Mouse (Mus musculus) adipocyte (in vitro differentiated cells): Measurements from ENCODE around the gene Gas7.

ENCODE experiments used
- DNase-seq: peaks from one replicate; pipeline ENCODE4 v3.0.0-alpha.2; 2016; ENCODE audit warnings: low spot score

The Gas7 gene

DNA sequence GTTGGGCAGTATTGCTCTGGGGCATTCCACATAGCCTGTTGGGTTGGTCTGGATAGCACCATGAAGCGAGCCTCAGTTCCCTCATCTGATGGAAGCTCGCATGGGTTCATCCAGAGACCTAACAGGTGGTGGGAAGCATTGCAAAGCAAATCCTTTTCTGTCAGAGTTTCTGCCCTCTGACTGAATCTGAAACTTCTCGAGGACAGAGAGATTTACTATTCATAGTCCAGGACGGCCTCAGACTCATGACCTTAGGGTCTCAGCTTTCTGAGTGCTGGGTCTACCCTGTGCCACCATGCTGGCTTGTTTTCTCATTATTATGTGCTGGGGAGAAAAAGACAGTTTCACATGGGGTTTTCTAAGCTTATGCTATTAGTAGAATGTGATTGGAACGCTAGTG, 122.2 kb downstream of the Gas7 start:
- DNase-seq, result no peak

- no peak for DNase-seq
These were observed 122.8 kb downstream of the Gas7 start for GRCm38 (mm10) chr11:67577994-67578393.

DNA sequence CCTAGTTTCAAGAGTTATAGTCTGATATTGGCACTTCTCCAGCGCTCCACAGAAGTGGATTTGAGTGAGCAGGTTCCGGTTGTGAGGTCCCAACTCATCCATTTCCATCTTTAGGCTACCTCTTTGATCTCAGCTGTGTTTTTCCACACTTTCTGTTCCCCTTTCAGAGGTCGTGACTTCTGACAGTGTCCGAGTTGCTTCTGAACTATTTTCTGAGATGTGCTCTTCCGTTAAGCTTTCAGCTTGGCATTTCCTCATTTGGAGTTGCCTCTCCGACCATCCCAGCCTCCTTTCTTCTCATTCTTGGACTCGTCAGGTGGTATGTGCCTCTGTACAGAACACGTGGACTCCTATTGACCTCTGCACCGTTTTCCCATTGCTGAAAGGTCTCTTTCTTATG, 123.9 kb downstream of the Gas7 start:
- no peak for DNase-seq

- peak; percentile 51 for DNase-seq
These were observed 126.3 kb downstream of the Gas7 start for GRCm38 (mm10) chr11:67581549-67581948.

GRCm38 (mm10) chr11:67582570-67582969, 127.3 kb downstream of the Gas7 start:
- DNase-seq, result no peak

DNA sequence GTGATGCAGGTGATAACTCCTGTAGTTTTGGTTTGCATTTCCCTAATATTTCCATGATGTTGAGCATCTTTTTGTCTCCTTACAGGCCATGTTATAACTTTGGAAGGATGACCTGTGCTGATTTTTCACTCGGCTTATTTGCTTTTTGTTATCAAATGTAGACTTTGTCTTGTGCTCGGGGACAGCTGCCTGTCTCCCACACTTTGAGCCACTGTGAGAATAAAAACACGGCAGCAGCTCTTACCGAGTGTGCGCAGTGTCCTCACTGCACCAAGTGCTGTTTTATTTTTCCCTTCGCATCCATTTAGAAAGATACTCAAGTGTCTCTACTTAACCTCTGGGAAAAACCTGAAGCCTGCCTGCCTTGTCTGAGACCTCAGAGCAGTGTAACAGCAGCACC, 129.8 kb downstream of the Gas7 start:
- DNase-seq, result no peak

DNA sequence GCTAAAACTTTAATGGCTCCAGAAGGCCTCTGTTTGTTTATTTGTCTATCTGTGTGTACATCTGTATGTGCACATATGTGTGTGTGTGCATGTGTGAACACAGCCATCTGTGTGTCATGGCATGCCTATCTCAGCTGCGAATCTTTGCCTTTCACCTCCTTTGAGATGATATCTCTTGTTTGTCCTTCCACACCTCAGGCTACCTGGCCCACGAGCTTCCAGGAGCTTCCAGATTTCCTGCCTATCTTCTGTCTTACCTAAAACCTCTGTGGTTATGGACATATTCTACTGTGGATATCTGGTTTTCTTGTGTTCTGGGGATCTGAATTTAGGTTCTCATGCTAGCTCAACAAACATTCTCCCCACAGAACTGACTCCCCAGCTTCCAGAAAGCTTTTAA, 130.4 kb downstream of the Gas7 start:
- no peak for DNase-seq

DNA sequence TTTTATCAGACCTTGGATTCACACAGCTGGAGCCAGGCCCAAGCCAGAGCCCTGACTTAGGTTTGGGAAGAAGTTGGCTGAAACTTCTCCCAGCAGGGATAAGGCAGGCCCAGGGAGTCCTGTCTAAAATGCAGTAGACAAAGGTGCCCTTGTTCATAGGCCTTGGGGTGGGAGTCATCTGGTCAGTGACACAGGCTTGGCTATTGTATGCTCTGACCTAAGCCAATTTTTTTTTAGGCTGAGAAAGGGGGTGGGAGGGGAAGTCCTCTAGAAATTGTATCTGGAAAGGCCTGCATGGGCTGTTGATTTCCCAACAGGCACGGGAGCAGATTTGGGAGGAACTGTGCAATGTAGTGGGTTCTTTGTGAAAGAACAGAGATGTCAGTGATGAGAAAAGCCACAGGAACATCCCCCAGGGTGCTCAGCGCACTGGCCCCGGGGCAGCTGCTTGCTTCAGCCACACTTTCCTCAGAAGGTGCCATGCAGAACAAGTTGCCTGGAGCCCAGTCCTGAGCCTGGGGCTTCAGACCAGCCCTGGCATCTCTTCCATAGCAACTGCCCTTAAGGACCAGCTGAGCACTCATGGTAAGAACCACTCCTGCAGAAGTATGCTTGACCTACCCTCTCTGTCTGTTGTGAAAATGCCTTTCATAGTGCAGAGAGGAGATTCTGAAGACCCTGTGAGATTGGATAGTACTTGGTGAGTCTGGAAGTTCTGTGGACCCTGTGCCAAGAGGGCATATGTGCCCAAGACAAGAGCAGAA, 131.2 kb downstream of the Gas7 start:
- peak; percentile 62 for DNase-seq

- DNase-seq, result no peak
These were observed 133.1 kb downstream of the Gas7 start for GRCm38 (mm10) chr11:67588196-67588827.

DNA sequence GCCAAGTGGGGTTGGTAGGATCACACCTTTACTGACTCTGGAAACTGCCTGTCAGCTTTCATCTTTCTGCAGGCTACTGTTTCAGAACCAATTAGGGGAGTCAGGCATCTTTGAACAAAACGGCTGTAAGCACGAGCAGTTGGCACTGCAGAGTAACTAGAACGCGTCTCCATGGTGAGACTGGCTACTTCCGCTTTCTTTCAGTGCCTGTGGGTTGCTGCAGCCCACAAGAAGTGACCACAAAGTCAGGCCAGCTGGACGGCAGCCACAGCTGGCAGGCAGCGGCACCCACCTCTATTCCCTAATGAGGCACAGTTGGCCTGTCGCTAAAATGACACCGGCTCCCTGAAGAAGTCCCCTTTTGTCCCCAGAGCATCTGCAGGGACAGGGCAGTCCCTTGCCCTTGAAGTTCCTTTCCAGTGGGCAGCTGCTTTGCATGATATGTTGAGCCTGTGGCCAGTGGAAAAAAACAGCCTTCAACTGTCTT, 133.6 kb downstream of the Gas7 start:
- DNase-seq, result no peak

- DNase-seq, result no peak
These were observed 141.0 kb downstream of the Gas7 start for GRCm38 (mm10) chr11:67596233-67596632.

DNA sequence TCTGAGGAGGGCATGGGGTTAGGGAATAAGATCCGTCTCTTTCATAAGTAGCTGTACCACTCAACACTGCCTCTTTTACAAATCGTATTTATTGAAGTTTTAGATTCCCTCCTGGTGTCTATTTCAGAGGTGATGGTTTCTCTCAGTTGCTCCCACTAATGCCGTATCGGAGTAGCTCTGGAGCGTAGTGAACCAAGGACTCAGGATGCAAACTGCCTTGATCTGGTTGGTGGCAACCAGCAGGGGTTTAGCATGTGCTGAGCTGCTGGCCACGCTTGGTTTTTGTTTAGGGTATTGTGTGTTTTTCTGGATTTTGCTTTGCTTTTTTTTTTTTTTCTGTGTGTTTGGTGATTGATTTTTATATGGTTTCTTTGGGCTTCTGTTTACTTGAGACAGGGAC, 141.6 kb downstream of the Gas7 start:
- DNase-seq, result no peak

- DNase-seq, result peak; percentile 20
These were observed 142.2 kb downstream of the Gas7 start for GRCm38 (mm10) chr11:67597388-67597787.

GRCm38 (mm10) chr11:67599141-67599540, 143.9 kb downstream of the Gas7 start:
- no peak for DNase-seq

DNA sequence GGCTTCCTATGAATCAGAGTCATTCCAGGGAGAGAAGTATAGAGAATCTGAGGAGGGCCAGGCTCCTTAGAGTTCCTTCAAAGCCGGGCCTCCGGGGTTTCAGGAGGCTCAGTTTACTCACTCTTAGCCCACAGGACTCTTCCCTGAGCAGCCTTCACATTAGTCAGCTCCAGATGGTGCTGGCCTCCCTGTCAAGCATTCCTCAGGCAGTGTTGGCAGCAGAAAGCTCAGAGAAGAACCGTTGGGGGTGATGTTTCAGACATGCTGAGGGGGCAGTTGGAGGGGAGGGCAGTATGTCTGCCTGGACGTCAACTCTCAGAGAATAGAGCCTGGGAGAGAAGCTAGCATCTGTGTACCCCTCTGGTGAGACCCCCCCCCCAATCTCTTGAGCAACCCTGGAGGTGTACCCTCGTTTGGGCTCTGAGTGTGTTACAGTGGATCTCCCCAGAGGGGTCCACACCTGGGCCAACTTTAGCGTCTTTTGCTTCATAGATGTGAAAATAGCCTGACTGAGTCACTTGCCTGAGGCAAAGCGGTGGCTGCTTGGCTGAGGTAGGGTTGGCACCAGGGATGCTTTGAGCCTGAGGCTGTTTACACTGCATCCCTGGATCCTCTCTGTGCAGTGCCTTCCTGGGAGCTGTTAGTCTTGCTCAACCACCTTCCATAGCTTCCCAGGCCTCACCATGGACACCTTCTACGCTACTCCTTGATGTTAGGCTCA, 145.6 kb downstream of the Gas7 start:
- DNase-seq, result no peak

- DNase-seq, result no peak
These were observed 147.6 kb downstream of the Gas7 start for GRCm38 (mm10) chr11:67602711-67603369.

- no peak for DNase-seq
These were observed 149.2 kb downstream of the Gas7 start for GRCm38 (mm10) chr11:67604481-67604880.

GRCm38 (mm10) chr11:67608114-67608683, 153.0 kb downstream of the Gas7 start:
- no peak for DNase-seq

GRCm38 (mm10) chr11:67612158-67612839, 157.1 kb downstream of the Gas7 start:
- DNase-seq, result no peak

GRCm38 (mm10) chr11:67616557-67617239, 161.5 kb downstream of the Gas7 start:
- peak; percentile 38 for DNase-seq

- DNase-seq, result no peak
These were observed 167.1 kb downstream of the Gas7 start for GRCm38 (mm10) chr11:67622340-67622739.
